Mouse (Mus musculus) kidney, adult 8-10 months (tissue): ENCODE data around the gene Hspe1.

Experiments
- DNase-seq, 2 experiments: peaks; one replicate each; pipeline ENCODE4 v3.0.0; 2022

Hspe1 gene

GRCm38 (mm10) chr1:55135846-55136245 lies 47.9 kb downstream of the Hspe1 start:
- DNase-seq = no peak
